Mouse (Mus musculus) hindbrain, postnatal 0 days (tissue): ENCODE measurements around the gene Gpm6b. TPM values are rescaled to one million over a fixed set of nuclear protein-coding genes. Genes with fewer than 3 reads are reported as not detected.
A peak's percentile ranks its signal among the peaks of the same experiment; 100 is the strongest.

Experiments
- ATAC-seq: fragments of 200-750 bp; cut with Nextera tagmentation; 2 replicates; pipeline ENCODE4 v1.8.0; 2017; ENCODE audit warnings: mild to moderate bottlenecking, moderate TSS enrichment, moderate library complexity
- DNase-seq: peaks from one replicate; pipeline ENCODE4 v3.0.0-alpha.2; 2015; ENCODE audit warnings: low spot score
- H3K27ac ChIP-seq: fragments of 300-500 bp; sonication (generic); 2 replicates; pipeline ENCODE4 v1.5.1; 2014; ENCODE audit warnings: mild to moderate bottlenecking
- H3K27me3 ChIP-seq: fragments of 300-500 bp; sonication (generic); 2 replicates; pipeline ENCODE4 v1.6.1; 2014; ENCODE audit warnings: low read length, mixed read lengths; ENCODE audit not compliant: insufficient read depth
- H3K36me3 ChIP-seq: fragments of 300-500 bp; sonication (generic); 2 replicates; pipeline ENCODE4 v1.6.1; 2014; ENCODE audit warnings: low read length, mixed read lengths; ENCODE audit not compliant: insufficient read depth
- H3K4me1 ChIP-seq: fragments of 300-500 bp; sonication (generic); 2 replicates; pipeline ENCODE4 v1.6.1; 2014; ENCODE audit warnings: antibody characterized with exemption, low read length, mixed read lengths; ENCODE audit not compliant: insufficient read depth
- H3K4me2 ChIP-seq: fragments of 300-500 bp; sonication (generic); 2 replicates; pipeline ENCODE4 v1.6.1; 2014; ENCODE audit warnings: low read depth, mild to moderate bottlenecking, low read length, moderate library complexity, mixed read lengths
- H3K4me3 ChIP-seq: fragments of 300-500 bp; sonication (generic); 2 replicates; pipeline ENCODE4 v1.5.1; 2014; ENCODE audit warnings: low read length
- H3K9ac ChIP-seq: fragments of 300-500 bp; sonication (generic); replicated peaks from 2 replicates; pipeline ENCODE4 v1.6.1; 2014; ENCODE audit warnings: mild to moderate bottlenecking, low read length, moderate library complexity, mixed read lengths
- H3K9me3 ChIP-seq: fragments of 300-500 bp; sonication (generic); 2 replicates; pipeline ENCODE4 v1.6.1; 2016; ENCODE audit warnings: low read length, mixed read lengths
- CTCF ChIP-seq: IDR thresholded peaks from 2 replicates; pipeline ENCODE4 v1.5.1; 2016; ENCODE audit warnings: antibody characterized with exemption, control low read depth, low read depth
- WGBS: fragments of 180-500 bp; shearing (Covaris S2); extraction: QIAGEN DNeasy Blood & Tissue Kit; methylation state at CpG from one replicate; pipeline ENCODE4 v1.1.7; 2014; 5-methylcytosine and 5-hydroxymethylcytosine counted together
- polyA plus RNA-seq: library from polyadenylated mRNA; unstranded; fragments of >200 nt; fragmentation: Nextera tagmentation; extraction: Ambion mirVana; gene quantifications from 2 replicates; pipeline ENCODE4 v1.2.1, GENCODE M21; 2015
- total RNA-seq: library from RNA; depleted of rRNA; stranded (reverse); fragments of >200 nt; gene quantifications from 2 replicates; pipeline ENCODE4 v1.2.3, GENCODE M21; 2014

Gene Gpm6b
- total and polyA plus RNA-seq, 2 experiments from 2014 or later = 369 to 393 TPM

- H3K9me3 ChIP-seq = no peaks in the 10 kb centered on the region
- DNase-seq (peak; percentile 17), ATAC-seq (no peak; the same call in 1 of the 2 replicates)
- WGBS = 77% methylated on average over 1 of the region's 1 CpGs
- peak overlapping the region; percentile 76; the same call in 1 of the 2 replicates for H3K27ac ChIP-seq
- TF ChIP-seq CTCF = no peak
- no peaks in the 10 kb centered on the region for H3K36me3 ChIP-seq
- no peaks in the 10 kb centered on the region for H3K27me3 ChIP-seq
- H3K4me1 ChIP-seq = no peaks in the 10 kb centered on the region
- no peak overlapping the region for H3K9ac ChIP-seq
- no peak overlapping the region for H3K4me2 ChIP-seq
- H3K4me3 ChIP-seq = no peak overlapping the region
Observed at GRCm38 (mm10) chrX:166317376-166317679, 78.6 kb downstream of the Gpm6b start.

GRCm38 (mm10) chrX:166323226-166323625 lies 84.5 kb downstream of the Gpm6b start:
- WGBS = 84% methylated on average over 3 of the region's 3 CpGs
- no peak for DNase-seq

GRCm38 (mm10) chrX:166327621-166328020 lies 88.9 kb downstream of the Gpm6b start:
- no peak for ATAC-seq

More at GRCm38 (mm10) chrX:166323226-166323625, 84.5 kb downstream of the Gpm6b start:
- H3K9ac ChIP-seq = no peak overlapping the region
- H3K4me2 ChIP-seq = no peak overlapping the region
- no peaks in the 10 kb centered on the region for H3K36me3 ChIP-seq
- H3K4me3 ChIP-seq = no peak overlapping the region
- H3K9me3 ChIP-seq = no peaks in the 10 kb centered on the region
- no peak overlapping the region for H3K27ac ChIP-seq
- H3K4me1 ChIP-seq = no peaks in the 10 kb centered on the region
- H3K27me3 ChIP-seq = no peaks in the 10 kb centered on the region
- TF ChIP-seq CTCF = no peak
- no peak for ATAC-seq

GRCm38 (mm10) chrX:166328219-166328901 lies 89.6 kb downstream of the Gpm6b start:
- TF ChIP-seq CTCF = no peak
- H3K4me2 ChIP-seq = no peak overlapping the region
- WGBS = 43% methylated on average over 3 of the region's 3 CpGs
- no peaks in the 10 kb centered on the region for H3K4me1 ChIP-seq
- no peaks in the 10 kb centered on the region for H3K27me3 ChIP-seq
- peak overlapping the region; percentile 65 for H3K27ac ChIP-seq
- no peak overlapping the region for H3K9ac ChIP-seq
- no peaks in the 10 kb centered on the region for H3K9me3 ChIP-seq
- no peak overlapping the region for H3K4me3 ChIP-seq
- DNase-seq = no peak
- H3K36me3 ChIP-seq = no peaks in the 10 kb centered on the region
- peak; percentile 8; the same call in 1 of the 2 replicates for ATAC-seq

More at GRCm38 (mm10) chrX:166327621-166328020, 88.9 kb downstream of the Gpm6b start:
- peak overlapping the region; percentile 65; the same call in 1 of the 2 replicates for H3K27ac ChIP-seq
- 59% methylated on average over 5 of the region's 5 CpGs for WGBS
- no peak overlapping the region for H3K4me3 ChIP-seq
- no peak overlapping the region for H3K4me2 ChIP-seq
- no peak for DNase-seq
- H3K36me3 ChIP-seq = no peaks in the 10 kb centered on the region
- H3K9ac ChIP-seq = no peak overlapping the region
- H3K4me1 ChIP-seq = no peaks in the 10 kb centered on the region
- TF ChIP-seq CTCF = no peak
- H3K27me3 ChIP-seq = no peaks in the 10 kb centered on the region
- H3K9me3 ChIP-seq = no peaks in the 10 kb centered on the region

- 29% methylated on average over 9 of the region's 9 CpGs for WGBS
- Histone ChIP-seq H3K9ac (no peak overlapping the region), H3K9me3 (no peaks in the 10 kb centered on the region)
Observed at GRCm38 (mm10) chrX:166328904-166329451, 90.3 kb downstream of the Gpm6b start.

GRCm38 (mm10) chrX:166334516-166335136 lies 95.9 kb downstream of the Gpm6b start:
- H3K27ac ChIP-seq = no peak overlapping the region
- ATAC-seq = no peak
- no peak overlapping the region for H3K4me3 ChIP-seq
- TF ChIP-seq CTCF = no peak
- H3K27me3 ChIP-seq = no peaks in the 10 kb centered on the region
- WGBS = 83% methylated on average over 6 of the region's 6 CpGs
- H3K4me1 ChIP-seq = no peaks in the 10 kb centered on the region
- no peak for DNase-seq
- no peak overlapping the region for H3K9ac ChIP-seq
- no peaks in the 10 kb centered on the region for H3K36me3 ChIP-seq
- H3K9me3 ChIP-seq = no peaks in the 10 kb centered on the region
- H3K4me2 ChIP-seq = no peak overlapping the region

More at GRCm38 (mm10) chrX:166328904-166329451, 90.3 kb downstream of the Gpm6b start:
- DNase-seq (peak; percentile 76), ATAC-seq (peak; percentile 96)
- H3K27me3 ChIP-seq = no peaks in the 10 kb centered on the region
- H3K4me2 ChIP-seq = 0 out of 2 replicates have a peak overlapping the region, but pooled peaks have one; percentile 3
- no peaks in the 10 kb centered on the region for H3K4me1 ChIP-seq
- no peak for TF ChIP-seq CTCF
- H3K4me3 ChIP-seq = no peak overlapping the region
- H3K36me3 ChIP-seq = no peaks in the 10 kb centered on the region
- H3K27ac ChIP-seq = peak overlapping the region; percentile 65
